Mouse (Mus musculus) B cell, adult 62 days (primary cell): Measurements from ENCODE around the gene D8Ertd738e. TPM values are rescaled to one million over a fixed set of nuclear protein-coding genes. Genes with fewer than 3 reads are reported as not detected.

Experiments used
- total RNA-seq: library from RNA; stranded (reverse); gene quantifications from 4 replicates; pipeline ENCODE4 v1.2.4, GENCODE M21; 2023

D8Ertd738e gene
- 193 to 242 TPM (median 216 TPM) in 4 replicates for total RNA-seq

GRCm38 (mm10) chr8:84249257-84250170 is at the start of gene D8Ertd738e:
D8Ertd738e (minus strand) TSS chr8:84249719.

GRCm38 (mm10) chr8:84269950-84270773 is 20.6 kb upstream of the D8Ertd738e start, which contains the start of gene Ccdc130:
Ccdc130 (minus strand) TSS chr8:84270380.

GRCm38 (mm10) chr8:84256822-84257610 is 7.5 kb upstream of the D8Ertd738e start, which contains the start of gene Mri1:
Mri1 (minus strand) TSS chr8:84257326.

GRCm38 (mm10) chr8:84236998-84237473 is 12.5 kb downstream of the D8Ertd738e start, which contains the start of gene Zswim4:
Zswim4 (minus strand) TSS chr8:84237055.

Other genes with a start within 250 kb of the D8Ertd738e start
- 1.4 to 1.5 TPM in 2 of 4 replicates, not detected in the others for gene 1700067K01Rik, start 248.2 kb downstream of the D8Ertd738e start, total RNA-seq
- not detected in 4 replicates for gene 2210011C24Rik, start 237.5 kb downstream of the D8Ertd738e start, total RNA-seq
- not detected in 4 replicates for gene Palm3, start 228.2 kb downstream of the D8Ertd738e start, total RNA-seq
- gene Il27ra, start 207.1 kb downstream of the D8Ertd738e start, total RNA-seq = 78.5 to 94.8 TPM (median 84.7 TPM) in 4 replicates
- gene Rln3, start 204.7 kb downstream of the D8Ertd738e start, total RNA-seq = not detected in 4 replicates
- 5.6 to 8.3 TPM (median 7.3 TPM) in 4 replicates for gene Gm10643, start 184.6 kb downstream of the D8Ertd738e start, total RNA-seq
- gene Rfx1, start 182.9 kb downstream of the D8Ertd738e start, total RNA-seq = 99.2 to 107 TPM (median 104 TPM) in 4 replicates
- 48.7 to 58.3 TPM (median 52.6 TPM) in 4 replicates for gene Dcaf15, start 145.0 kb downstream of the D8Ertd738e start, total RNA-seq
- gene Podnl1, start 123.7 kb downstream of the D8Ertd738e start, total RNA-seq = 0.20 to 0.24 TPM in 2 of 4 replicates, not detected in the others
- gene Cc2d1a, start 101.8 kb downstream of the D8Ertd738e start, total RNA-seq = 26.2 to 35.4 TPM (median 28.7 TPM) in 4 replicates
- 1.2 to 1.4 TPM (median 1.3 TPM) in 4 replicates for gene 4930432K21Rik, start 101.7 kb downstream of the D8Ertd738e start, total RNA-seq
- not detected in 4 replicates for gene Nanos3, start 64.5 kb downstream of the D8Ertd738e start, total RNA-seq
- 28.2 to 33.1 TPM (median 30.3 TPM) in 4 replicates for gene Zswim4, start 12.7 kb downstream of the D8Ertd738e start, total RNA-seq
- 29.8 to 39.4 TPM (median 33.4 TPM) in 4 replicates for gene Mri1, start 7.6 kb upstream of the D8Ertd738e start, total RNA-seq
- 18.4 to 24.7 TPM (median 21.0 TPM) in 4 replicates for gene Ccdc130, start 20.7 kb upstream of the D8Ertd738e start, total RNA-seq
- gene Cacna1a, start 138.7 kb upstream of the D8Ertd738e start, total RNA-seq = 0.91 to 3.5 TPM (median 2.1 TPM) in 4 replicates